ENCODE assay signal across 8 mouse cellular contexts in genomic region chr11:69414421-69415326, GRCm38 (mm10). TPM values are rescaled to one million over a fixed set of nuclear protein-coding genes. Genes with fewer than 3 reads are reported as not detected.
DNase-seq lines count a peak whose midpoint lies in the region; ATAC-seq and TF ChIP-seq lines count a peak whose summit lies in the region.

No protein-coding gene starts in this region.

- H3K36me3 ChIP-seq in liver, adult 2 months (ENCODE audit: control insufficient read depth, insufficient read depth, low read length), result no peaks in the 10 kb centered on the region
- peaks cover 11% of the 10 kb centered on the region for H3K36me3 ChIP-seq in forebrain, postnatal 0 days (ENCODE audit: insufficient read depth)
- no peaks in the 10 kb centered on the region for H3K36me3 ChIP-seq in liver, embryonic 12.5 days
- H3K36me3 ChIP-seq in stomach, embryonic 15.5 days, result no peaks in the 10 kb centered on the region

- no peaks in the 10 kb centered on the region for H3K27me3 ChIP-seq in liver, adult 2 months (ENCODE audit: control insufficient read depth, insufficient read depth, low read length)
- H3K27me3 ChIP-seq in forebrain, postnatal 0 days (ENCODE audit: insufficient read depth, low read length), result no peaks in the 10 kb centered on the region
- H3K27me3 ChIP-seq in liver, embryonic 12.5 days (replicated peaks), result peaks cover 17% of the 10 kb centered on the region
- H3K27me3 ChIP-seq in stomach, embryonic 15.5 days (replicated peaks), result no peaks in the 10 kb centered on the region

- peak overlapping the region; percentile 98 for H3K4me2 ChIP-seq in forebrain, postnatal 0 days (ENCODE audit: low read depth)
- peak overlapping the region; percentile 100 for H3K4me2 ChIP-seq in liver, embryonic 12.5 days
- H3K4me2 ChIP-seq in stomach, embryonic 15.5 days, result peak overlapping the region; percentile 93

- no peak for ATAC-seq in forebrain, postnatal 0 days
- ATAC-seq in liver, embryonic 12.5 days, result no peak
- no peak for ATAC-seq in stomach, embryonic 15.5 days (ENCODE audit: insufficient read depth, low FRiP score, low read depth)

- no peak for TF ChIP-seq CTCF in liver, adult 2 months (IDR thresholded peaks at IDR 0.05; ENCODE audit: low read depth, low read length)
- TF ChIP-seq CTCF in forebrain, postnatal 0 days (IDR thresholded peaks at IDR 0.05; ENCODE audit: low read depth), result no peak

- DNase-seq in liver, adult 2 months (ENCODE audit: extremely low read depth, low read depth, low spot score), result no peak
- no peak for DNase-seq in liver
- peak; percentile 34 for DNase-seq in cerebellum, postnatal 10 days
- no peak for DNase-seq in forebrain, postnatal 0 days
- no peak for DNase-seq in layer of hippocampus, adult 8-10 months (ENCODE audit: low spot score in 2 of 2)
- no peak for DNase-seq in left cerebral cortex, adult 8-10 months (ENCODE audit: low spot score in 2 of 2)

- H3K27ac ChIP-seq in liver, adult 2 months (replicated peaks; ENCODE audit: insufficient read depth, low read depth, low read length), result peak overlapping the region; percentile 54
- H3K27ac ChIP-seq in forebrain, postnatal 0 days (ENCODE audit: low read depth, low read length), result peak overlapping the region; percentile 99
- H3K27ac ChIP-seq in liver, embryonic 12.5 days, result peak overlapping the region; percentile 79
- H3K27ac ChIP-seq in stomach, embryonic 15.5 days, result peak overlapping the region; percentile 98

- WGBS in liver, adult 2 months, result 37% methylated on average over 4 of the region's 4 CpGs
- 8% methylated on average over 4 of the region's 4 CpGs for WGBS in forebrain, postnatal 0 days
- WGBS in liver, embryonic 12.5 days (ENCODE audit: insufficient replicate concordance), result 37% methylated on average over 4 of the region's 4 CpGs
- WGBS in stomach, embryonic 15.5 days, result 20% methylated on average over 4 of the region's 4 CpGs

- H3K79me2 ChIP-seq in liver, adult 2 months (ENCODE audit: control insufficient read depth, insufficient read depth, low read length), result no peaks in the 10 kb centered on the region

- H3K4me1 ChIP-seq in liver, adult 2 months (ENCODE audit: control insufficient read depth, insufficient read depth, low read length), result peaks cover 31% of the 10 kb centered on the region
- peaks cover 45% of the 10 kb centered on the region for H3K4me1 ChIP-seq in forebrain, postnatal 0 days (ENCODE audit: insufficient read depth)
- H3K4me1 ChIP-seq in liver, embryonic 12.5 days, result peaks cover 88% of the 10 kb centered on the region
- H3K4me1 ChIP-seq in stomach, embryonic 15.5 days, result peaks cover 55% of the 10 kb centered on the region

- H3K9me3 ChIP-seq in forebrain, postnatal 0 days (ENCODE audit: low read length), result no peaks in the 10 kb centered on the region
- no peaks in the 10 kb centered on the region for H3K9me3 ChIP-seq in liver, embryonic 12.5 days (replicated peaks)
- no peaks in the 10 kb centered on the region for H3K9me3 ChIP-seq in stomach, embryonic 15.5 days

- H3K4me3 ChIP-seq in liver, adult 2 months (ENCODE audit: insufficient read depth, low read depth, low read length), result peak overlapping the region; percentile 72; the same call in 1 of the 2 replicates
- H3K4me3 ChIP-seq in forebrain, postnatal 0 days (ENCODE audit: low read depth, low read length), result peak overlapping the region; percentile 71
- H3K4me3 ChIP-seq in liver, embryonic 12.5 days, result peak overlapping the region; percentile 60
- H3K4me3 ChIP-seq in stomach, embryonic 15.5 days (replicated peaks), result peak overlapping the region; percentile 68

- TF ChIP-seq POLR2A in liver, adult 2 months (IDR thresholded peaks at IDR 0.05; ENCODE audit: extremely low read depth, insufficient read depth, low read length), result no peak

- H3K9ac ChIP-seq in liver, adult 2 months (ENCODE audit: low read depth, low read length), result no peak overlapping the region; the same call in 1 of the 2 replicates
- peak overlapping the region; percentile 85 for H3K9ac ChIP-seq in forebrain, postnatal 0 days
- H3K9ac ChIP-seq in liver, embryonic 12.5 days, result peak overlapping the region; percentile 69
- peak overlapping the region; percentile 62; the same call in 1 of the 2 replicates for H3K9ac ChIP-seq in stomach, embryonic 15.5 days

RNA-seq across cellular contexts. Expression of gene Kdm6b, which starts 1.2 kb away (rescaled TPM):
- total RNA-seq in liver, adult 2 months (2014; rRNA removed), result 1.6 and 2.3 TPM in 2 replicates
- polyA plus RNA-seq in liver, adult 2 months (2012; rRNA removed), result 4.2 and 4.6 TPM in 2 replicates
- total RNA-seq in forebrain, postnatal 0 days (2014; rRNA removed), result 10.2 and 15.0 TPM in 2 replicates
- polyA plus RNA-seq in forebrain, postnatal 0 days (2015; fragmentation: Nextera tagmentation; extraction: Ambion mirVana), result 18.1 and 30.2 TPM in 2 replicates
- 7.1 and 7.5 TPM in 2 replicates for polyA plus RNA-seq in liver, embryonic 12.5 days (2016; fragmentation: Nextera tagmentation; extraction: Ambion mirVana)
- 25.4 and 26.5 TPM in 2 replicates for polyA plus RNA-seq in stomach, embryonic 15.5 days (2015; fragmentation: Nextera tagmentation; extraction: Ambion mirVana)
- total RNA-seq in layer of hippocampus, adult 8-10 months (2022), result 10 to 100 TPM; 32.3 to 36.4 (median 34.8) TPM
- total RNA-seq in left cerebral cortex, adult 8-10 months (2022), result 10 to 100 TPM; 17.3 to 29.2 (median 21.9) TPM

RNA-seq across cellular contexts. Expression of gene Tmem88, which starts 16.6 kb away (rescaled TPM):
- 1.3 and 1.7 TPM in 2 replicates for total RNA-seq in liver, adult 2 months (2014; rRNA removed)
- polyA plus RNA-seq in liver, adult 2 months (2012; rRNA removed), result 6.7 and 8.5 TPM in 2 replicates
- 2.0 and 2.4 TPM in 2 replicates for total RNA-seq in forebrain, postnatal 0 days (2014; rRNA removed)
- 6.8 and 7.7 TPM in 2 replicates for polyA plus RNA-seq in forebrain, postnatal 0 days (2015; fragmentation: Nextera tagmentation; extraction: Ambion mirVana)
- polyA plus RNA-seq in liver, embryonic 12.5 days (2016; fragmentation: Nextera tagmentation; extraction: Ambion mirVana), result 14.4 and 15.4 TPM in 2 replicates
- polyA plus RNA-seq in stomach, embryonic 15.5 days (2015; fragmentation: Nextera tagmentation; extraction: Ambion mirVana), result 26.7 and 29.4 TPM in 2 replicates
- 1 to 10 TPM; 2.2 to 2.8 (median 2.5) TPM for total RNA-seq in layer of hippocampus, adult 8-10 months (2022)
- total RNA-seq in left cerebral cortex, adult 8-10 months (2022), result 1 to 10 TPM; 3.3 to 4.8 (median 3.5) TPM

RNA-seq across cellular contexts. Expression of gene Cyb5d1, which starts 19.2 kb away (rescaled TPM):
- 33.9 and 40.7 TPM in 2 replicates for total RNA-seq in liver, adult 2 months (2014; rRNA removed)
- polyA plus RNA-seq in liver, adult 2 months (2012; rRNA removed), result 21.1 and 22.1 TPM in 2 replicates
- total RNA-seq in forebrain, postnatal 0 days (2014; rRNA removed), result 21.1 and 28.9 TPM in 2 replicates
- 17.0 and 24.2 TPM in 2 replicates for polyA plus RNA-seq in forebrain, postnatal 0 days (2015; fragmentation: Nextera tagmentation; extraction: Ambion mirVana)
- 15.1 and 15.7 TPM in 2 replicates for polyA plus RNA-seq in liver, embryonic 12.5 days (2016; fragmentation: Nextera tagmentation; extraction: Ambion mirVana)
- 24.9 and 25.3 TPM in 2 replicates for polyA plus RNA-seq in stomach, embryonic 15.5 days (2015; fragmentation: Nextera tagmentation; extraction: Ambion mirVana)
- 10 to 100 TPM; 37.5 to 51.2 (median 46.5) TPM for total RNA-seq in layer of hippocampus, adult 8-10 months (2022)
- 10 to 100 TPM; 38.0 to 43.7 (median 42.5) TPM for total RNA-seq in left cerebral cortex, adult 8-10 months (2022)

RNA-seq across cellular contexts. Expression of gene Naa38, which starts 19.4 kb away (rescaled TPM):
- total RNA-seq in liver, adult 2 months (2014; rRNA removed), result 86.6 and 91.5 TPM in 2 replicates
- polyA plus RNA-seq in liver, adult 2 months (2012; rRNA removed), result 133 and 150 TPM in 2 replicates
- total RNA-seq in forebrain, postnatal 0 days (2014; rRNA removed), result 47.7 and 59.2 TPM in 2 replicates
- 125 and 141 TPM in 2 replicates for polyA plus RNA-seq in forebrain, postnatal 0 days (2015; fragmentation: Nextera tagmentation; extraction: Ambion mirVana)
- polyA plus RNA-seq in liver, embryonic 12.5 days (2016; fragmentation: Nextera tagmentation; extraction: Ambion mirVana), result 111 and 119 TPM in 2 replicates
- polyA plus RNA-seq in stomach, embryonic 15.5 days (2015; fragmentation: Nextera tagmentation; extraction: Ambion mirVana), result 154 and 179 TPM in 2 replicates
- total RNA-seq in layer of hippocampus, adult 8-10 months (2022), result 100 to 1,000 TPM; 101 to 126 (median 111) TPM
- 100 to 1,000 TPM in 3 of 4 experiments, 10 to 100 TPM in 1; 99.9 to 140 (median 114) TPM for total RNA-seq in left cerebral cortex, adult 8-10 months (2022)

RNA-seq across cellular contexts. Expression of gene Chd3, which starts 45.5 kb away (rescaled TPM):
- 45.2 and 57.5 TPM in 2 replicates for total RNA-seq in liver, adult 2 months (2014; rRNA removed)
- 55.2 and 80.2 TPM in 2 replicates for polyA plus RNA-seq in liver, adult 2 months (2012; rRNA removed)
- total RNA-seq in forebrain, postnatal 0 days (2014; rRNA removed), result 356 and 381 TPM in 2 replicates
- 55.3 and 74.7 TPM in 2 replicates for polyA plus RNA-seq in forebrain, postnatal 0 days (2015; fragmentation: Nextera tagmentation; extraction: Ambion mirVana)
- polyA plus RNA-seq in liver, embryonic 12.5 days (2016; fragmentation: Nextera tagmentation; extraction: Ambion mirVana), result 4.7 and 6.4 TPM in 2 replicates
- 53.4 and 54.0 TPM in 2 replicates for polyA plus RNA-seq in stomach, embryonic 15.5 days (2015; fragmentation: Nextera tagmentation; extraction: Ambion mirVana)
- total RNA-seq in layer of hippocampus, adult 8-10 months (2022), result 100 to 1,000 TPM; 435 to 510 (median 495) TPM
- total RNA-seq in left cerebral cortex, adult 8-10 months (2022), result 100 to 1,000 TPM; 370 to 420 (median 387) TPM

Comparison
In these comparisons a context has a peak if more than half of its experiments do, and no peak if none do; other contexts are left out.
1. DNase-seq: peak in cerebellum, postnatal 10 days (2 of 2); none in liver, adult 2 months (single experiment), liver (single experiment), forebrain, postnatal 0 days (single experiment), layer of hippocampus, adult 8-10 months (0 of 2) and left cerebral cortex, adult 8-10 months (0 of 2).
2. Peak in every context shown above with its lines, with median percentiles within 50 percentile points of each other: H3K27ac ChIP-seq, H3K4me3 ChIP-seq and H3K4me2 ChIP-seq.